Mouse (Mus musculus) spleen, postnatal 36 days (tissue): ENCODE measurements around the gene Tmem120b.
"Not testable (repeated sequence)": the region's sequence is repeated elsewhere in the genome, so short reads cannot be mapped to it uniquely, and the experiment has no call there.

ENCODE experiments used
- DNase-seq, 2 experiments: peaks; one replicate each; pipeline ENCODE4 v3.0.0; 2022; ENCODE audit warnings: low spot score in 2 of 2, mixed read lengths in 1 of 2

The Tmem120b gene

GRCm38 (mm10) chr5:123051736-123052135, 16.5 kb upstream of the Tmem120b start:
- DNase-seq = no peak

GRCm38 (mm10) chr5:123057366-123058250, 10.6 kb upstream of the Tmem120b start:
- DNase-seq = peak; percentile 100

- DNase-seq = peak in 1 of 2 experiments; percentile 34
These were observed 9.7 kb upstream of the Tmem120b start for GRCm38 (mm10) chr5:123058251-123059102.

GRCm38 (mm10) chr5:123059757-123060520, 8.3 kb upstream of the Tmem120b start:
- DNase-seq = peak; percentile 55 to 71

- DNase-seq = no peak
These were observed 7.4 kb upstream of the Tmem120b start for GRCm38 (mm10) chr5:123060706-123061401.

- not testable (repeated sequence) for DNase-seq
These were observed 6.8 kb upstream of the Tmem120b start for GRCm38 (mm10) chr5:123061402-123061749.

- no peak for DNase-seq
These were observed 5.1 kb upstream of the Tmem120b start for GRCm38 (mm10) chr5:123063141-123063540.

GRCm38 (mm10) chr5:123064207-123064606, 4.0 kb upstream of the Tmem120b start:
- peak; percentile 58 to 72 for DNase-seq

GRCm38 (mm10) chr5:123067395-123067995, 720 bp upstream of the Tmem120b start:
- peak; percentile 33 to 66 for DNase-seq

GRCm38 (mm10) chr5:123068714-123069113, 499 bp downstream of the Tmem120b start:
- no peak for DNase-seq

- peak; percentile 94 to 95 for DNase-seq
These were observed 7.6 kb downstream of the Tmem120b start for GRCm38 (mm10) chr5:123075576-123076418.

- DNase-seq = peak; percentile 40 to 49
These were observed 8.4 kb downstream of the Tmem120b start for GRCm38 (mm10) chr5:123076419-123077281.

- no peak for DNase-seq
These were observed 11.4 kb downstream of the Tmem120b start for GRCm38 (mm10) chr5:123079568-123079967.

GRCm38 (mm10) chr5:123080041-123080440, 11.8 kb downstream of the Tmem120b start:
- no peak for DNase-seq

GRCm38 (mm10) chr5:123080510-123080909, 12.3 kb downstream of the Tmem120b start:
- no peak for DNase-seq

- no peak for DNase-seq
These were observed 15.3 kb downstream of the Tmem120b start for GRCm38 (mm10) chr5:123083340-123084050.

GRCm38 (mm10) chr5:123086501-123086900, 18.3 kb downstream of the Tmem120b start:
- DNase-seq = no peak

GRCm38 (mm10) chr5:123088784-123089183, 20.6 kb downstream of the Tmem120b start:
- no peak for DNase-seq
